Mouse (Mus musculus) heart, embryonic 13.5 days (tissue): ENCODE measurements at regions not wholly inside any gene's neighbourhood (a gene's known extent, or its start where the extent isn't known, plus 50 kb on each side); places are given as distances from the start of the nearest gene placed in this dataset.

Experiments used
- ATAC-seq: fragments of 200-750 bp; cut with Nextera tagmentation; 2 replicates; pipeline ENCODE4 v1.8.0; 2017; ENCODE audit warnings: moderate TSS enrichment; ENCODE audit not compliant: insufficient number of reproducible peaks, low FRiP score, low TSS enrichment; ENCODE audit errors: extremely low read depth
- H3K27ac ChIP-seq: fragments of 300-500 bp; sonication (generic); replicated peaks from 2 replicates; pipeline ENCODE4 v1.5.1; 2015; ENCODE audit warnings: moderate library complexity, mild to moderate bottlenecking, inconsistent platforms
- H3K27me3 ChIP-seq: fragments of 300-500 bp; sonication (generic); replicated peaks from 2 replicates; pipeline ENCODE4 v1.6.1; 2015; ENCODE audit warnings: mild to moderate bottlenecking, inconsistent platforms
- H3K36me3 ChIP-seq: fragments of 300-500 bp; sonication (generic); 2 replicates; pipeline ENCODE4 v1.6.1; 2015; ENCODE audit warnings: mild to moderate bottlenecking, inconsistent platforms
- H3K4me1 ChIP-seq: fragments of 300-500 bp; sonication (generic); 2 replicates; pipeline ENCODE4 v1.6.1; 2015; ENCODE audit warnings: inconsistent platforms
- H3K4me2 ChIP-seq: fragments of 300-500 bp; sonication (generic); 2 replicates; pipeline ENCODE4 v1.6.1; 2015; ENCODE audit warnings: inconsistent platforms, mild to moderate bottlenecking, moderate library complexity
- H3K4me3 ChIP-seq: fragments of 300-500 bp; sonication (generic); 2 replicates; pipeline ENCODE4 v1.5.1; 2015; ENCODE audit warnings: moderate library complexity, mild to moderate bottlenecking, inconsistent platforms
- H3K9ac ChIP-seq: fragments of 300-500 bp; sonication (generic); 2 replicates; pipeline ENCODE4 v1.6.1; 2015; ENCODE audit warnings: inconsistent platforms, mild to moderate bottlenecking, moderate library complexity
- H3K9me3 ChIP-seq: fragments of 300-500 bp; sonication (generic); 2 replicates; pipeline ENCODE4 v1.6.1; 2016; ENCODE audit warnings: inconsistent platforms
- WGBS: fragments of 180-500 bp; shearing (Covaris S2); methylation state at CpG from one replicate; pipeline ENCODE4 v1.1.7; 2015; ENCODE audit warnings: mixed read lengths; 5-methylcytosine and 5-hydroxymethylcytosine counted together

GRCm38 (mm10) chr3:82620418-82621003, 72.6 kb upstream of the Npy2r start:
- no peak overlapping the region for H3K9ac ChIP-seq
- H3K4me1 ChIP-seq: no peaks in the 10 kb centered on the region
- no peak overlapping the region for H3K27ac ChIP-seq
- no peaks in the 10 kb centered on the region for H3K36me3 ChIP-seq
- H3K9me3 ChIP-seq: no peaks in the 10 kb centered on the region
- H3K4me2 ChIP-seq: no peak overlapping the region
- H3K4me3 ChIP-seq: no peak overlapping the region
- no peak for ATAC-seq
- WGBS: 68% methylated on average over 3 of the region's 3 CpGs
- H3K27me3 ChIP-seq: no peaks in the 10 kb centered on the region

- H3K9ac ChIP-seq: no peak overlapping the region
- H3K27me3 ChIP-seq: no peaks in the 10 kb centered on the region
- H3K4me2 ChIP-seq: no peak overlapping the region
- H3K4me3 ChIP-seq: no peak overlapping the region
- H3K4me1 ChIP-seq: no peaks in the 10 kb centered on the region
- no peaks in the 10 kb centered on the region for H3K36me3 ChIP-seq
- H3K27ac ChIP-seq: no peak overlapping the region
- 75% methylated on average over 5 of the region's 5 CpGs for WGBS
- ATAC-seq: no peak
- H3K9me3 ChIP-seq: no peaks in the 10 kb centered on the region
These were observed 71.5 kb upstream of the Npy2r start for GRCm38 (mm10) chr3:82619371-82619770.

DNA sequence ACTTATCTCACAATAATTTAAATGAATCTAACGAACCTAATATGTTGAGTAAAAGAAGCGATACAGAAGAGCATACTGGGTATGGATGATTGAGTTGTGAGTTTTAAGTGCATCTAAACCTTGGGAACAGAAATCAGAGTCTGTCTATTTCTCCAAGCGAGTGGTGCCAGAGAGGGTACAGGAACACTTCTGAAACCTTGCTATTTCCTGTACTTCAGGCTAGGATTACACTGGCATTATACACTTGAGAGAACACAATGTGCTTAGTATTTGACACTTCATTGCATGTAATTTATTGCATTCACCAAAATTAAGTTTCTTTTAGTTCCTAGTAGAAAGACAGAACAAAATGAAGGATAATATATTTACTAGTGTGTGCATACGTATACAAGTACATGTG, 54.0 kb upstream of the Npy2r start:
- Histone ChIP-seq H3K27me3 (no peaks in the 10 kb centered on the region), H3K9ac (no peak overlapping the region), H3K4me3 (no peak overlapping the region), H3K9me3 (no peaks in the 10 kb centered on the region), H3K4me1 (no peaks in the 10 kb centered on the region), H3K36me3 (no peaks in the 10 kb centered on the region), H3K27ac (no peak overlapping the region), H3K4me2 (no peak overlapping the region)
- ATAC-seq: no peak
- WGBS: 77% methylated on average over 4 of the region's 4 CpGs

DNA sequence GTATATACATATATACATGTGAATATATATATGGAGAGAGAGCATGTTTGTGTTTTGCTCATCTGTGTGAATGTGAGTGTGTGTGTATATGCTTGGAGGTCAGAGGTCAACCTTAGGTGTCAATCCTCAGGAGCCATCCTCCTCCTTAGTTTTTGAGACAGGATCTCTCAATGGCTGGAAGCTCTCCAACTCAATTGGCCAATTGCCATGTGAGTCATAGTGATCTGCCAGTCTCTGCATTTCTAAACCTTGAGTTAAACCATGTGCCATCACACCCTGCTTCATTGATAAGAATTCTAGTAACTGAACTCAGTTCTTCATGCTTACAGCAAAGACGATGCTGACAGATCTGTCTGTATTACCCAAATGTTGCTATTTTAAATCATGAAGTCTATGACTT, 50.8 kb upstream of the Npy2r start:
- no peak for ATAC-seq
- Histone ChIP-seq H3K27ac (no peak overlapping the region), H3K4me3 (no peak overlapping the region), H3K9me3 (no peaks in the 10 kb centered on the region), H3K36me3 (no peaks in the 10 kb centered on the region), H3K9ac (no peak overlapping the region), H3K4me1 (no peaks in the 10 kb centered on the region), H3K4me2 (no peak overlapping the region), H3K27me3 (no peaks in the 10 kb centered on the region)
- WGBS: 40% methylated on average over 1 of the region's 1 CpGs
